Mouse (Mus musculus): Measurements from ENCODE around the gene Ss18l1. TPM values are rescaled to one million over a fixed set of nuclear protein-coding genes. Genes with fewer than 3 reads are reported as not detected.
A peak's percentile ranks its signal among the peaks of the same experiment; 100 is the strongest.

Ss18l1 gene
- total and polyA plus RNA-seq, 2 experiments from 2014 or later, result 47.0 to 104 TPM

GRCm38 (mm10) chr2:180034753-180035152 lies 7.6 kb upstream of the Ss18l1 start:
- Histone ChIP-seq H3K4me1 (ENCODE audit: insufficient read depth) (no peaks in the 10 kb centered on the region), H3K4me2 (ENCODE audit: low read depth) (no peak overlapping the region), H3K36me3 (ENCODE audit: insufficient read depth) (peaks cover 91% of the 10 kb centered on the region), H3K27ac (ENCODE audit: low read depth, low read length) (no peak overlapping the region), H3K27me3 (ENCODE audit: insufficient read depth, low read length) (no peaks in the 10 kb centered on the region), H3K9ac (no peak overlapping the region), H3K4me3 (ENCODE audit: low read depth, low read length) (no peak overlapping the region), H3K9me3 (ENCODE audit: low read length) (no peaks in the 10 kb centered on the region)
- no peak for TF ChIP-seq CTCF (IDR thresholded peaks at IDR 0.05; ENCODE audit: low read depth)
- 71% methylated on average over 5 of the region's 5 CpGs for WGBS
- ATAC-seq (no peak), DNase-seq (no peak)

GRCm38 (mm10) chr2:180040406-180040805 lies 1.9 kb upstream of the Ss18l1 start:
- no peaks in the 10 kb centered on the region for H3K9me3 ChIP-seq (ENCODE audit: low read length)
- peaks cover 37% of the 10 kb centered on the region for H3K36me3 ChIP-seq (ENCODE audit: insufficient read depth)
- peak overlapping the region; percentile 76; the same call in 1 of the 2 replicates for H3K4me3 ChIP-seq (ENCODE audit: low read depth, low read length)
- ATAC-seq (no peak), DNase-seq (no peak)
- TF ChIP-seq CTCF (IDR thresholded peaks at IDR 0.05; ENCODE audit: low read depth), result no peak
- H3K27me3 ChIP-seq (ENCODE audit: insufficient read depth, low read length), result no peaks in the 10 kb centered on the region
- 57% methylated on average over 6 of the region's 6 CpGs for WGBS
- H3K4me2 ChIP-seq (ENCODE audit: low read depth), result peak overlapping the region; percentile 79
- peaks cover 24% of the 10 kb centered on the region for H3K4me1 ChIP-seq (ENCODE audit: insufficient read depth)
- no peak overlapping the region for H3K9ac ChIP-seq
- H3K27ac ChIP-seq (ENCODE audit: low read depth, low read length), result no peak overlapping the region

GRCm38 (mm10) chr2:180041577-180042255 lies 593 bp upstream of the Ss18l1 start:
- peak overlapping the region; percentile 97 for H3K27ac ChIP-seq (ENCODE audit: low read depth, low read length)
- WGBS, result under 1% methylated on average over 62 of the region's 66 CpGs
- H3K4me3 ChIP-seq (ENCODE audit: low read depth, low read length), result peak overlapping the region; percentile 76
- peaks cover 29% of the 10 kb centered on the region for H3K36me3 ChIP-seq (ENCODE audit: insufficient read depth)
- H3K4me1 ChIP-seq (ENCODE audit: insufficient read depth), result peaks cover 24% of the 10 kb centered on the region
- ATAC-seq (peak; percentile 25), DNase-seq (peak; percentile 63)
- H3K9ac ChIP-seq, result peak overlapping the region; percentile 97
- no peaks in the 10 kb centered on the region for H3K9me3 ChIP-seq (ENCODE audit: low read length)
- H3K27me3 ChIP-seq (ENCODE audit: insufficient read depth, low read length), result no peaks in the 10 kb centered on the region
- no peak for TF ChIP-seq CTCF (IDR thresholded peaks at IDR 0.05; ENCODE audit: low read depth)
- peak overlapping the region; percentile 79 for H3K4me2 ChIP-seq (ENCODE audit: low read depth)

GRCm38 (mm10) chr2:180042858-180043515 lies 678 bp downstream of the Ss18l1 start:
- peak; percentile 84 for ATAC-seq
- H3K4me1 ChIP-seq (ENCODE audit: insufficient read depth), result peaks cover 24% of the 10 kb centered on the region
- WGBS, result 2% methylated on average over 66 of the region's 66 CpGs

GRCm38 (mm10) chr2:180045283-180045682 lies 3.0 kb downstream of the Ss18l1 start:
- Histone ChIP-seq H3K27ac (ENCODE audit: low read depth, low read length) (no peak overlapping the region), H3K9ac (no peak overlapping the region), H3K27me3 (ENCODE audit: insufficient read depth, low read length) (no peaks in the 10 kb centered on the region), H3K9me3 (ENCODE audit: low read length) (no peaks in the 10 kb centered on the region), H3K4me3 (ENCODE audit: low read depth, low read length) (no peak overlapping the region), H3K4me1 (ENCODE audit: insufficient read depth) (peaks cover 21% of the 10 kb centered on the region), H3K4me2 (ENCODE audit: low read depth) (no peak overlapping the region), H3K36me3 (ENCODE audit: insufficient read depth) (peaks cover 6% of the 10 kb centered on the region; the same call in 1 of the 2 replicates)
- DNase-seq, result peak; percentile 47
- 49% methylated on average over 4 of the region's 4 CpGs for WGBS
- peak; percentile 71 for TF ChIP-seq CTCF (IDR thresholded peaks at IDR 0.05; ENCODE audit: low read depth)
- no peak for ATAC-seq

More at GRCm38 (mm10) chr2:180042858-180043515, 678 bp downstream of the Ss18l1 start:
- H3K27ac ChIP-seq (ENCODE audit: low read depth, low read length), result peak overlapping the region; percentile 97
- H3K4me3 ChIP-seq (ENCODE audit: low read depth, low read length), result peak overlapping the region; percentile 76
- no peaks in the 10 kb centered on the region for H3K27me3 ChIP-seq (ENCODE audit: insufficient read depth, low read length)
- peak; percentile 87 for DNase-seq
- no peaks in the 10 kb centered on the region for H3K9me3 ChIP-seq (ENCODE audit: low read length)
- peaks cover 18% of the 10 kb centered on the region for H3K36me3 ChIP-seq (ENCODE audit: insufficient read depth)
- peak overlapping the region; percentile 79 for H3K4me2 ChIP-seq (ENCODE audit: low read depth)
- no peak for TF ChIP-seq CTCF (IDR thresholded peaks at IDR 0.05; ENCODE audit: low read depth)
- H3K9ac ChIP-seq, result peak overlapping the region; percentile 97

GRCm38 (mm10) chr2:180047580-180047979 lies 5.3 kb downstream of the Ss18l1 start:
- Histone ChIP-seq H3K27ac (ENCODE audit: low read depth, low read length) (no peak overlapping the region), H3K4me3 (ENCODE audit: low read depth, low read length) (no peak overlapping the region), H3K27me3 (ENCODE audit: insufficient read depth, low read length) (no peaks in the 10 kb centered on the region), H3K9ac (no peak overlapping the region), H3K36me3 (ENCODE audit: insufficient read depth) (peaks cover 11% of the 10 kb centered on the region), H3K9me3 (ENCODE audit: low read length) (no peaks in the 10 kb centered on the region), H3K4me1 (ENCODE audit: insufficient read depth) (peaks cover 13% of the 10 kb centered on the region), H3K4me2 (ENCODE audit: low read depth) (no peak overlapping the region)
- no peak for DNase-seq
- ATAC-seq, result no peak
- no peak for TF ChIP-seq CTCF (IDR thresholded peaks at IDR 0.05; ENCODE audit: low read depth)
- 91% methylated on average over 3 of the region's 3 CpGs for WGBS

Data from forebrain, postnatal 0 days (tissue).